29 mouse cellular contexts compared by ENCODE assay signal in genomic region chr8:45329206-45329980, GRCm38 (mm10). TPM values are rescaled to one million over a fixed set of nuclear protein-coding genes. Genes with fewer than 3 reads are reported as not detected.
DNase-seq lines count a peak whose midpoint lies in the region; TF ChIP-seq lines count a peak whose summit lies in the region.
"Had no signal": no experiment of that assay in that cellular context is flagged by ENCODE, and none has a peak within 500 bp of the region (broad histone marks: within the 10 kb centered on the region; RNA-seq: fewer than 3 reads in every experiment).

No protein-coding gene starts in this region.

- DNase-seq in heart, adult 18-20 months: peak; percentile 15 to 33
- no peak for DNase-seq in heart, postnatal 4 days
- DNase-seq in adipocyte (ENCODE audit: low spot score): peak; percentile 87
- DNase-seq in lung, adult 2 months: peak; percentile 17
- peak; percentile 25 for DNase-seq in skeletal muscle tissue, adult 2 months (ENCODE audit: low read depth, low spot score)
- no peak for DNase-seq in adrenal gland, adult 8-10 months
- DNase-seq in cerebellum, adult 18-20 months: no peak
- DNase-seq: adrenal gland, postnatal 25 days; cerebellum, adult 9-11 months; forebrain, postnatal 0 days; gastrocnemius, postnatal 25 days; kidney, adult 8-10 months; kidney, postnatal 14 days; left cerebral cortex, postnatal 4 days; thymus, adult 2 months had no signal

- H3K4me1 ChIP-seq in lung, adult 2 months (ENCODE audit: control insufficient read depth, insufficient read depth, low read length): peaks cover 4% of the 10 kb centered on the region; the same call in 1 of the 2 replicates
- H3K4me1 ChIP-seq: heart, embryonic 12.5 days had no signal

- WGBS in lung, adult 2 months: 63% methylated on average over 6 of the region's 6 CpGs

- H3K4me3 ChIP-seq in lung, adult 2 months (replicated peaks; ENCODE audit: extremely low read depth, low read depth, low read length): no peak overlapping the region
- H3K4me3 ChIP-seq: heart, embryonic 12.5 days; hindbrain, embryonic 12.5 days; limb, embryonic 15.5 days; neural tube, embryonic 15.5 days had no signal

- no peak for TF ChIP-seq POLR2A in lung, adult 2 months (IDR thresholded peaks at IDR 0.05; ENCODE audit: borderline replicate concordance, extremely low read depth, low read depth, low read length)

- TF ChIP-seq CTCF in lung, adult 2 months (IDR thresholded peaks at IDR 0.05; ENCODE audit: insufficient read depth, low read length): no peak

RNA-seq across cellular contexts. Expression of gene Cyp4v3, which starts 3.6 kb away (rescaled TPM):
- total RNA-seq in heart, adult 18-20 months (2021): 1 to 10 TPM; 2.2 to 2.8 TPM
- total RNA-seq in heart, postnatal 4 days (2021): 1 to 10 TPM; 1.1 to 1.4 TPM
- polyA plus RNA-seq in lung, adult 2 months (2012; rRNA removed): 7.4 and 9.7 TPM in 2 replicates
- total RNA-seq in adrenal gland, adult 8-10 months (2022): 10 to 100 TPM; 24.4 to 34.4 (median 27.8) TPM

RNA-seq across cellular contexts. Expression of gene Gm45753, which starts 21.1 kb away (rescaled TPM):
- total RNA-seq in heart, adult 18-20 months (2021): not detected
- total RNA-seq in heart, postnatal 4 days (2021): not detected
- 0.11 TPM in 1 of 2 replicates, not detected in the other for polyA plus RNA-seq in lung, adult 2 months (2012; rRNA removed)
- under 1 TPM in 1 of 4 experiments, not detected in 3; 0.10 TPM for total RNA-seq in adrenal gland, adult 8-10 months (2022)
- total RNA-seq: adrenal gland, postnatal 25 days; common myeloid progenitor, adult 5-6 weeks; ES-E14; forebrain, postnatal 0 days; gastrocnemius, postnatal 25 days; heart, postnatal 10 days; layer of hippocampus, adult 18-20 months; layer of hippocampus, postnatal 14 days; left cerebral cortex, postnatal 4 days; midbrain, postnatal 0 days had no signal
- polyA plus RNA-seq: brain, embryonic 14.5 days; forebrain, embryonic 11.5 days; heart, embryonic 12.5 days; hindbrain, embryonic 12.5 days; midbrain, postnatal 0 days; neural tube, embryonic 15.5 days; thymus, adult 2 months had no signal

RNA-seq across cellular contexts. Expression of gene Klkb1, which starts 34.7 kb away (rescaled TPM):
- not detected for total RNA-seq in heart, adult 18-20 months (2021)
- not detected for total RNA-seq in heart, postnatal 4 days (2021)
- 0.16 and 0.19 TPM in 2 replicates for polyA plus RNA-seq in lung, adult 2 months (2012; rRNA removed)
- under 1 TPM in 3 of 4 experiments, not detected in 1; 0.06 to 0.16 (median 0.07) TPM for total RNA-seq in adrenal gland, adult 8-10 months (2022)
- total RNA-seq: adrenal gland, postnatal 25 days; common myeloid progenitor, adult 5-6 weeks; ES-E14; gastrocnemius, postnatal 25 days; heart, postnatal 10 days; layer of hippocampus, adult 18-20 months; layer of hippocampus, postnatal 14 days had no signal
- polyA plus RNA-seq: forebrain, embryonic 11.5 days; heart, embryonic 12.5 days; hindbrain, embryonic 12.5 days; limb, embryonic 15.5 days; midbrain, embryonic 11.5 days; Patski; thymus, adult 2 months had no signal

RNA-seq across cellular contexts. Expression of gene Fam149a, which starts 52.7 kb away (rescaled TPM):
- 1 to 10 TPM; 5.0 to 5.1 TPM for total RNA-seq in heart, adult 18-20 months (2021)
- 1 to 10 TPM; 6.3 to 7.7 TPM for total RNA-seq in heart, postnatal 4 days (2021)
- 10.7 and 10.9 TPM in 2 replicates for polyA plus RNA-seq in lung, adult 2 months (2012; rRNA removed)
- 10 to 100 TPM; 11.4 to 13.9 (median 12.5) TPM for total RNA-seq in adrenal gland, adult 8-10 months (2022)

Comparison
In these comparisons a context has a peak if more than half of its experiments do, and no peak if none do; other contexts are left out.
1. DNase-seq: peak in heart, adult 18-20 months (2 of 2), adipocyte (single experiment), lung, adult 2 months (single experiment) and skeletal muscle tissue, adult 2 months (single experiment); none in heart, postnatal 4 days (single experiment), adrenal gland, adult 8-10 months (single experiment) and cerebellum, adult 18-20 months (0 of 2).
2. RNA of gene Cyp4v3, which starts 3.6 kb away (total RNA-seq): 24.4 to 34.4 TPM in adrenal gland, adult 8-10 months; 2.2 to 2.8 TPM in heart, adult 18-20 months and 1.1 to 1.4 TPM in heart, postnatal 4 days; every median in the first group is over 4 times any median in the second.